Mouse (Mus musculus) ES-E14 (cell line): ENCODE measurements around the gene Tmco3.

Experiments used
- CHD2 ChIP-seq: IDR thresholded peaks from 2 replicates; pipeline ENCODE4 v1.6.1; 2014; ENCODE audit warnings: mild to moderate bottlenecking, low read depth, low read length, inconsistent platforms
- HCFC1 ChIP-seq: IDR thresholded peaks from 2 replicates; pipeline ENCODE4 v1.6.1; 2012; ENCODE audit warnings: low read length, inconsistent platforms, borderline replicate concordance; ENCODE audit not compliant: insufficient read depth
- MAFK ChIP-seq: IDR thresholded peaks from 2 replicates; pipeline ENCODE4 v1.6.1; 2014; ENCODE audit warnings: mild to moderate bottlenecking, low read depth, low read length, inconsistent platforms; ENCODE audit not compliant: insufficient read depth
- ZC3H11A ChIP-seq: IDR thresholded peaks from 2 replicates; pipeline ENCODE4 v1.6.1; 2012; ENCODE audit warnings: low read depth, mild to moderate bottlenecking, inconsistent platforms, low read length, borderline replicate concordance
- ZNF384 ChIP-seq: IDR thresholded peaks from 2 replicates; pipeline ENCODE4 v1.6.1; 2012; ENCODE audit warnings: low read depth, low read length, inconsistent platforms

DNA sequence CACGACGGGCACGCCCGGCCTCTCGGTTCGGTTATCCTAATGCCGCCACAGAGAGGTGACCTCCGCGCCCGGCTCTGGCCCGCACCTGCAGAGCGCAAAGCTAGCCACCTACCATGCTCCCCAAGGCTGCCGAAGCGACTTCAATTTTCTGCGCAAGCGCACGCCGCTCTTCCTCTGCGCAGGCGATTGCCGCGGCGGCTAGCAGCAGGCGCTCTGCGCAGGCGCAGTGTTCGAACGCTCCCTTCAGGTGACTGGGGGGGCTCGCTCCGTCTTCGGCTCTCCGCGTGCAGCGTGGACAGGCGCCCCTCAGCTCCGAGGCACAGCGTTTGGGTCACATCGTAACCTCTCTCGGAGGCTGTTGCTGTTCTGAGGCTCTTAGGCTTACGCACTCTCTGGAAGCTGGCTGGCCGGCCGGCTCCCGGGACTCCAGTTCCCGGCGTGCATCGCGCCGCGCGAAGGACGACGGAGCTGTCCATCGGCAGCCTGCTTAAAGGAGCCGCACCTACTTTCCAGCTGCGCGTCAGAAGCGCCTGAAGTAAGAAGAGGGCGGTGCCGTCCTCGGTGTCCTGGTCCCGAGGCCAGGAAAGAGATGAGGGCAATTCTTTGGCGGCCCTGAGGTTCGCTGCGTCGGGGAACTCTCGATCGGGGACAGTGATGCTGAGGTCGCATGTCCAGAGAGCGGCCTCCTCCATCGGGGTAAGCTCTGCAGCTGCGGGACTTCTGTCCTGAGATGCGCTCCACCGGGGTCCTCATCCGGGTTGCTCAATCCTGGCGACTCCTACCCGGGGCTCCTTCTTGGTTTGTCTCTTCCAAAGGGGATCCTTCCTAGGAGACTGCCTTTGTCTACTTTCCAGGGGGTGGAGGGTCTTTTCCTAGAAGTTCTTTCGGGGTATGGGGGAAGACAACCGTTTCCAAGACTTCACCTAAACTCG is at the start of gene Tmco3, which contains the start of gene Dcun1d2:
- TF ChIP-seq ZC3H11A = no peak
- no peak for TF ChIP-seq ZNF384
- TF ChIP-seq HCFC1 = peak; percentile 84
- no peak for TF ChIP-seq CHD2
- no peak for TF ChIP-seq MAFK
